Mouse (Mus musculus) MEL (cell line): ENCODE data around the gene Hinfp. TPM values are rescaled to one million over a fixed set of nuclear protein-coding genes. Genes with fewer than 3 reads are reported as not detected.

Experiments used
- DNase-seq: peaks from one replicate; pipeline ENCODE4 v3.0.0; 2011; ENCODE audit warnings: low read depth, low spot score
- H3K27ac ChIP-seq: 2 replicates; pipeline ENCODE4 v1.5.1; 2012; ENCODE audit warnings: low read depth, mild to moderate bottlenecking, control low read depth, low read length, moderate library complexity; ENCODE audit not compliant: control insufficient read depth
- H3K27me3 ChIP-seq, 2 experiments: fragments of 150-350 bp in 1 of 2; sonication (generic) in 1 of 2; 2 replicates each; pipeline ENCODE4 v1.6.1; 2012; ENCODE audit warnings: low read length in 2 of 2, mild to moderate bottlenecking in 2 of 2, improper control_type of control experiment in 1 of 2, moderate library complexity in 1 of 2; ENCODE audit not compliant: insufficient read depth in 2 of 2, control insufficient read depth in 1 of 2
- H3K36me3 ChIP-seq, 2 experiments: 2 replicates each; pipeline ENCODE4 v1.6.1; 2012 to 2014; ENCODE audit warnings: low read length in 2 of 2, improper control_type of control experiment in 1 of 2, inconsistent platforms in 1 of 2, mild to moderate bottlenecking in 1 of 2; ENCODE audit not compliant: insufficient read depth in 2 of 2, control insufficient read depth in 1 of 2
- H3K4me1 ChIP-seq, 2 experiments: fragments of 150-350 bp in 1 of 2; sonication (generic) in 1 of 2; 2 replicates each; pipeline ENCODE4 v1.6.1; 2012; ENCODE audit warnings: low read length in 2 of 2, improper control_type of control experiment in 1 of 2, mild to moderate bottlenecking in 1 of 2; ENCODE audit not compliant: insufficient read depth in 2 of 2, control insufficient read depth in 1 of 2
- H3K4me3 ChIP-seq, 2 experiments: fragments of 150-350 bp in 1 of 2; sonication (generic) in 1 of 2; 2 replicates each; pipeline ENCODE4 v1.5.1; 2012; ENCODE audit warnings: low read depth in 2 of 2, low read length in 2 of 2, mild to moderate bottlenecking in 2 of 2, moderate library complexity in 2 of 2, control low read depth in 1 of 2, improper control_type of control experiment in 1 of 2; ENCODE audit not compliant: control insufficient read depth in 1 of 2, insufficient read depth in 1 of 2
- H3K79me2 ChIP-seq: 2 replicates; pipeline ENCODE4 v1.6.1; 2012; ENCODE audit warnings: mild to moderate bottlenecking, low read length, moderate library complexity; ENCODE audit not compliant: control insufficient read depth, poor library complexity, insufficient read depth
- H3K9ac ChIP-seq: 2 replicates; pipeline ENCODE4 v1.6.1; 2012; ENCODE audit warnings: low read depth, mild to moderate bottlenecking, control low read depth, low read length, moderate library complexity; ENCODE audit not compliant: control insufficient read depth, poor library complexity, severe bottlenecking
- H3K9me3 ChIP-seq: fragments of 150-350 bp; sonication (generic); replicated peaks from 2 replicates; pipeline ENCODE4 v1.6.1; 2012; ENCODE audit warnings: mild to moderate bottlenecking, low read length, improper control_type of control experiment, moderate library complexity; ENCODE audit not compliant: insufficient read depth
- BHLHE40 ChIP-seq: IDR thresholded peaks from 2 replicates; pipeline ENCODE4 v1.6.1; 2012; ENCODE audit warnings: low read depth, mild to moderate bottlenecking, inconsistent platforms, low read length, improper control_type of control experiment, borderline replicate concordance
- CTCF ChIP-seq, 3 experiments: IDR thresholded peaks in 2 of 3; conservative IDR thresholded peaks in 1 of 3; 2 replicates each; pipeline ENCODE4 v1.5.1; 2011 to 2012; ENCODE audit warnings: low read length in 3 of 3, low read depth in 2 of 3, mild to moderate bottlenecking in 2 of 3, improper control_type of control experiment in 1 of 3, inconsistent platforms in 1 of 3, mixed read lengths in 1 of 3, moderate library complexity in 1 of 3; ENCODE audit not compliant: control insufficient read depth in 1 of 3, insufficient read depth in 1 of 3, poor library complexity in 1 of 3, severe bottlenecking in 1 of 3
- HCFC1 ChIP-seq: IDR thresholded peaks from 2 replicates; pipeline ENCODE4 v1.6.1; 2012; ENCODE audit warnings: low read depth, mild to moderate bottlenecking, inconsistent platforms, low read length, improper control_type of control experiment, moderate library complexity
- KAT2A ChIP-seq: conservative IDR thresholded peaks from 2 replicates; pipeline ENCODE4 v1.6.1; 2012; ENCODE audit warnings: low read depth, low read length, improper control_type of control experiment, inconsistent platforms
- MAFK ChIP-seq: IDR thresholded peaks from 2 replicates; pipeline ENCODE4 v1.6.1; 2011; ENCODE audit warnings: low read depth, mild to moderate bottlenecking, low read length, improper control_type of control experiment, borderline replicate concordance
- MAZ ChIP-seq: IDR thresholded peaks from 2 replicates; pipeline ENCODE4 v1.6.1; 2012; ENCODE audit warnings: low read depth, mild to moderate bottlenecking, inconsistent platforms, low read length, improper control_type of control experiment
- MEF2A ChIP-seq: IDR thresholded peaks from 2 replicates; pipeline ENCODE4 v1.6.1; 2014; ENCODE audit warnings: low read depth, mild to moderate bottlenecking, inconsistent platforms, low read length, improper control_type of control experiment; ENCODE audit not compliant: poor library complexity, insufficient replicate concordance, severe bottlenecking; ENCODE audit errors: extremely low read depth
- MYB ChIP-seq: IDR thresholded peaks from 2 replicates; pipeline ENCODE4 v1.6.1; 2011; ENCODE audit warnings: mild to moderate bottlenecking, low read depth, low read length, improper control_type of control experiment
- MYC ChIP-seq: IDR thresholded peaks from 2 replicates; pipeline ENCODE4 v1.6.1; 2011; ENCODE audit warnings: low read depth, mild to moderate bottlenecking, low read length, improper control_type of control experiment, moderate library complexity
- POLR2AphosphoS2 ChIP-seq: IDR thresholded peaks from 2 replicates; pipeline ENCODE4 v1.6.1; 2011; ENCODE audit warnings: low read length, improper control_type of control experiment
- POLR2AphosphoS5 ChIP-seq: IDR thresholded peaks from 2 replicates; pipeline ENCODE4 v1.6.1; 2012; ENCODE audit warnings: low read depth, borderline replicate concordance, mild to moderate bottlenecking, inconsistent platforms, low read length, moderate library complexity, mixed read lengths
- SIN3A ChIP-seq: IDR thresholded peaks from 2 replicates; pipeline ENCODE4 v1.6.1; 2012; ENCODE audit warnings: low read length, improper control_type of control experiment, inconsistent platforms
- TAL1 ChIP-seq: IDR thresholded peaks from 2 replicates; pipeline ENCODE4 v1.6.1; 2012; ENCODE audit warnings: mild to moderate bottlenecking, inconsistent platforms, low read length, moderate library complexity, mixed read lengths
- TBP ChIP-seq: IDR thresholded peaks from 2 replicates; pipeline ENCODE4 v1.8.0; 2011; ENCODE audit warnings: low read depth, low read length, improper control_type of control experiment
- UBTF ChIP-seq: IDR thresholded peaks from 2 replicates; pipeline ENCODE4 v1.6.1; 2012; ENCODE audit warnings: low read depth, mild to moderate bottlenecking, inconsistent platforms, low read length, improper control_type of control experiment, moderate library complexity, borderline replicate concordance; ENCODE audit not compliant: insufficient read depth
- USF1 ChIP-seq: IDR thresholded peaks from 2 replicates; pipeline ENCODE4 v1.6.1; 2014; ENCODE audit warnings: low read depth, mild to moderate bottlenecking, inconsistent platforms, low read length, improper control_type of control experiment, moderate library complexity
- USF2 ChIP-seq, 2 experiments: IDR thresholded peaks; 2 replicates each; pipeline ENCODE4 v1.6.1; 2011 to 2012; ENCODE audit warnings: improper control_type of control experiment in 2 of 2, low read length in 2 of 2, borderline replicate concordance in 1 of 2, inconsistent platforms in 1 of 2, low read depth in 1 of 2, mild to moderate bottlenecking in 1 of 2; ENCODE audit not compliant: insufficient read depth in 1 of 2
- polyA plus RNA-seq, 2 experiments: library from polyadenylated mRNA; stranded (reverse) in 1 of 2; unstranded in 1 of 2; fragments of >175 nt in 1 of 2; fragments of >200 nt in 1 of 2; gene quantifications; 2 replicates each; pipeline versions ENCODE4 v1.2.1 to v1.2.4; 2012; ENCODE audit warnings: low replicate concordance in 2 of 2, low read depth in 1 of 2; ENCODE audit not compliant: insufficient read length in 2 of 2, insufficient read depth in 1 of 2, missing spikeins in 1 of 2
- total RNA-seq: library from RNA; depleted of rRNA; stranded (reverse); fragments of 300-350 nt; gene quantifications from 2 replicates; pipeline ENCODE4 v1.2.3, GENCODE M21; 2012

Gene Hinfp
- total and polyA plus RNA-seq, 3 experiments: 16.4 to 31.3 TPM; not detected in 1

DNA sequence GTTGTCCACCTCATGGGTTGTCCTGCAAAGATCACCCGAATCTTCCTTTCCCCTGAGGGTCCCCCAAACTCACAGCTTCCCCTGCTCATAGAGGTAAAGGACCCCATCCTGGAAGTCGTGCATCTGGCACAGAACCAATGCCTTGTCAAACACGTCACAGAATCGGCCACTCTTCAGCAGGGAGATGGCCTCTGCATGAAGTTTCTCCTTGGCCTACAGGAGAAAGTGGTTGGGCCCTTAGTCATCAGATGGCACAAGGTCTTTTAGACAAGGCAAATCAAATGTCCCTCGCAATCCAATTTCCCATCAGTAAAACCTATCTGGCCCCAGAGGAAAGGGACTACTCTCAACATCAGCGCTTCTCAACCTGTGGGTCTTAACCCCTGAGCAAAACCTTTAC lies 47.7 kb upstream of the Hinfp start:
- H3K27ac ChIP-seq: no peak overlapping the region
- H3K9ac ChIP-seq: no peak overlapping the region
- H3K9me3 ChIP-seq: no peaks in the 10 kb centered on the region
- no peaks in the 10 kb centered on the region for H3K4me1 ChIP-seq
- no peaks in the 10 kb centered on the region for H3K27me3 ChIP-seq
- H3K79me2 ChIP-seq: no peaks in the 10 kb centered on the region
- H3K4me3 ChIP-seq: no peak overlapping the region
- no peak for DNase-seq
- TF ChIP-seq SIN3A: no peak
- TF ChIP-seq MAFK: no peak
- no peak for TF ChIP-seq KAT2A
- no peak for TF ChIP-seq MYC
- H3K36me3 ChIP-seq: peaks cover 0 to 19% of the 10 kb centered on the region in 2 experiments; a peak in 2 of 4 replicates

DNA sequence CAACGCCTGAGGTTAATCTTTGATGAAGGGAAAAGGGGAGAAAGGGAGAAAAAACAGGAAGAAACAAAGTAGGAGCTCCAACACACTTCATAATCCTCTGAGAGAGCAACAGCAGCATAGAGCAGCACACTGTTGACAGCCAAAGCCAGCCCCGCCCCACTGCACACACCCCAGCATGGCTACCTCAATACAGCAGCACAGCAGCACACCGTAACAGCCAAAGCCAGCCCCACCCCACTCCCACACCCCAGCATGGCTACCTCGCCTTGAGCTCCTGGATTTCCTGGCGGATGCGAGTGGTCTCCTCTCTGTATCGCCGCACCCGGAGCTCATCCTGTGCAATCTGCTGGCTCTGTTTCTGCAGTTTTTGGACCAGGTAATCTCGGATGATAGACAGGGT lies 46.9 kb upstream of the Hinfp start:
- Histone ChIP-seq H3K4me3 (no peak overlapping the region), H3K27me3 (no peaks in the 10 kb centered on the region), H3K27ac (no peak overlapping the region), H3K4me1 (no peaks in the 10 kb centered on the region), H3K36me3 (peaks cover 0 to 19% of the 10 kb centered on the region in 2 experiments; a peak in 2 of 4 replicates), H3K9me3 (no peaks in the 10 kb centered on the region), H3K9ac (no peak overlapping the region), H3K79me2 (no peaks in the 10 kb centered on the region)
- TF ChIP-seq BHLHE40: no peak
- no peak for DNase-seq

DNA sequence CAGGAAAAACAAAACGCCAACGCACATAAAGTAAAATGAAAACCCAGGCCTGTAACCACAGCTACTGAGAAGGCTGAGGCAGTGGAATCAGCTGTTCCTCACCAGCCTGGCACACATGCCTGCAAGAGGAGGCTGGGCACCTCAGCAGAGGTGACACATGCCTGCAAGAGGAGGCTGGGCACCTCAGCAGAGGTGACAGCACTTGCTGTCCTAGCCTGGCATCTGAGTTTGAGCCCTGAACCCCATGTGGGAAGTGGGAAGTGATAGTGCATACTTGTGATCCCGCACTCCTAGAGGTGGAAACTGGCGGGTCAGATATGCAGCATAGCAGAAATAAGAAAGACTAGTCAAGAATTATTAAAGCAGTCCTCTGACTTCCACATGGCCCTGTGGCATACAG lies 45.9 kb upstream of the Hinfp start:
- H3K4me3 ChIP-seq: no peak overlapping the region
- no peak for DNase-seq
- no peaks in the 10 kb centered on the region for H3K4me1 ChIP-seq
- H3K27me3 ChIP-seq: no peaks in the 10 kb centered on the region
- H3K27ac ChIP-seq: no peak overlapping the region
- TF ChIP-seq MAZ (no peak), TAL1 (no peak), SIN3A (no peak), USF1 (no peak), MEF2A (no peak), POLR2AphosphoS2 (no peak), MYB (no peak), TBP (no peak), POLR2AphosphoS5 (no peak), HCFC1 (no peak), UBTF (no peak), USF2 (IDR thresholded peaks at IDR 0.05; ENCODE audit: borderline replicate concordance in 1 of 2, insufficient read depth in 1 of 2, low read depth in 1 of 2, low read length in 2 of 2) (no peak), CTCF (IDR thresholded peaks at IDR 0.05 in 2 of 3, conservative IDR thresholded peaks at IDR 0.05 in 1 of 3; ENCODE audit: control insufficient read depth in 1 of 3, insufficient read depth in 1 of 3, low read depth in 2 of 3, low read length in 3 of 3, poor library complexity in 1 of 3, severe bottlenecking in 1 of 3) (no peak)
- no peak overlapping the region for H3K9ac ChIP-seq
- no peaks in the 10 kb centered on the region for H3K79me2 ChIP-seq
- H3K36me3 ChIP-seq: peaks cover 0 to 19% of the 10 kb centered on the region in 2 experiments; a peak in 2 of 4 replicates
- H3K9me3 ChIP-seq: no peaks in the 10 kb centered on the region
